Mouse (Mus musculus): ENCODE data around the gene Gps2.
"Not testable (repeated sequence)": the region's sequence is repeated elsewhere in the genome, so short reads cannot be mapped to it uniquely, and the experiment has no call there.

Gps2 gene

DNA sequence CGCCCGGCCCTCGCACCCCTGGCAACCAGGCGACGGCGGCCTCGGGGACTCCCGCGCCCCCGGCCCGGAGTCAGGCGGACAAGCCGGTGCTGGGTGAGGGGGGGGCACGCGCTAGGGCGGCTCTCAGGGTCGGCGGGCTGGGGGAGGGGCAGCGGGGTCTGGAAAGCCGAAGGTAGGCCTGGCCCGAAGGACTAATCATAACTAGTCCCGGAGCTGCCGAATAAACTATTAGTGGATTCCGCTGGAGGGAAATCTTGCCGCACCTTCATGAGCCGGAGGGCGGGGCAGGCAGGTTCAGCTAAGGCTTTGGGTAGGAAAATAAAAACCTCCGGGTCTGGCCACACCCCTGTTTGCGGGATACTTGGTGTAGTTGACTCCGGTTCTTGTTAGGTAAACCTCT is 22.5 kb downstream of the Gps2 start:
- DNase-seq (ENCODE audit: low read depth, low spot score) = no peak

DNA sequence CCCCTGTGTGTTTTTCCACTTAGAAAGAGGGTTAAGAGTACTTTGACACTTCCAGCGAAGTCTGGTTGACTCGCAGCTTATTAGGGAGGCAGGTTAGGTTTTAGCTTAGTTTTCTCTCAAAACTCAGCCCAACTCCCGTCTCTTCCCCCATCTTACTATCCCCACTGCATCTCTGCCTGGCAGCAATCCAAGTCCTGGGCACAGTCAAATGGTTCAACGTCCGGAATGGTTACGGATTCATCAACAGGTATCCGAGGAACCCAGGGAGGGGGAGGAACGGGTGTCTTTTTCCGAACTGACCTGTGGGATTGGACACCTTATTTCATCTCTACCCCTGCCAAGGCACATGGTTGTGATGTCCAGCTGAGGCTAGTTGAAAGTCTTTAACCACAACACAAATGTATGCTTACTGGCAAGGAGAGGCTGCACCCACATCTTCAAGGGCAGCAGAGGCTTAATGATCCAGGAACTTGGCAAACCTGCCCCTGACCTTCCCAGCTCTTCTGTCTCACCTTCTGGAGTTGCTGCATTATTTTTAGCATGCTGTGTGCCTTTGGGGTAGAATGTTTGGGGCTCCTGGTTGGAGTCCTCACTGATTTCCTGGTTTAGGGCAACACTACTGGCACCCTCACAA is 23.1 kb downstream of the Gps2 start:
- DNase-seq (ENCODE audit: low read depth, low spot score) = no peak

DNA sequence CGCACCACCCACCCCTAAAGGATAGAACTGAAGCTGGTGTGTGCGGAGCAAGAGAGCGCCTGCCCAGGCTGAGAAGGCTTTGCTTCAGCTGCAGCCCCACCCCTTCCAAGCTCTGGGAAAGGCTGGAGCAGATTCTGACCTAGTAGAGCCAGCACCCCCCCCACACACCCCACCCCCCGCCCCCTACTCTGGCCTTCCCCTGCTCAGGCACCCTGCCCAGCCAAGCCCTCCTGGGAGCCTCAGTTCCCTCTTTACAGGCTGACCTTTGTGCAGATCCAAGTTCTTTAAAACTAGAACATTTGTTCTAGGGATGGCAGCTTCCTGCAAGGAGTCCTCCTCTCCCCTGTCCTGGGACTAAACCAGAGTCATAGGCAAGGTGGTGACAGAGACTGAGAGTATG is 23.7 kb downstream of the Gps2 start:
- no peak for DNase-seq (ENCODE audit: low read depth, low spot score)

DNA sequence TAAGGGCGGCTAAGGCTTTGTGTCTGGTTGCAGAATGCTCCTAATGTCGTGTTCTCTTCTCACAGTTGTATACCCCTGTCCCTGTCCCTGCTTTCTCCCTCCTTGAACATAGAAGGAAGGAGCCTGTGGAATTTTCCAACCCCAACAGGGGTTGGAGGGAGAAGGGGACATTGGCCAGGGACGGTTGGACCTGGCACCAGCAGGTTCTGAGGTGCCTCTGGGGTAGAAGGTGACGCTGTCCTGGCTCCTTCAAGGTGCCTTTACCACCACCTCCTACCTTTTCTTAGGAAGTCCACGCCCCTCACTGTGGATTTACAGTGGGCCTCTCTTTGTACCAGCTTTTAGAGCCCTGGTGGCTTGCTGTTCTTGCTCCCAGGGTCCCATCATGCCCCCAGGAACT is 24.1 kb downstream of the Gps2 start:
- DNase-seq (ENCODE audit: low read depth, low spot score) = no peak

DNA sequence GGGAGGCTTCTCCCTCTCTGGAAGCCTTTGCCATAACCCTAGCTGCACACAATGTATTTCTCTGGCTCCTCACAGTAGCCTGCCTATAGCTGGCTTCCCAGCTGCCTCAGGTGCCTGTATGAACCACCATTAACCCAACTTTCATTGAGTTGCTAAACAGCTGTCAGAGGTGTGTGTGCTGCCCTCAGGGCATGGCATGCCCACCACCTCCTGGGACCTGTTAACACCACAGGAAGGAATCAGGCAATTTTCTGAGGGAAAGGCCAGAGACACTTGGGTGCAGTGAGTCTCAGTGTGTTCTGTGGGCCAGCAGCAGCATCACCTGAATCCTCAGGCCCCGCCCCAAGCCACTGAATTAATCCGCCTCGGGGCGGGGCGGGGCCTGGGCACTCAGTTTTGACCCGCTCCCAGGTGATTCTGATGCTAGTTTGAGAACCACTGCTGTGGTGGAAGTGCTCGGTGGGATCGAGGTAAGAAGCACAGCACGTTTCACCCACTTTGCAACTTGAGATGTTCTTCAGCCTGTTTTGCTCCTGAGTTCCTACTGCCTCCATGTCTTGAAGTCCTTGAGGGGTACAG is 24.8 kb downstream of the Gps2 start:
- no peak for DNase-seq (ENCODE audit: low read depth, low spot score)

DNA sequence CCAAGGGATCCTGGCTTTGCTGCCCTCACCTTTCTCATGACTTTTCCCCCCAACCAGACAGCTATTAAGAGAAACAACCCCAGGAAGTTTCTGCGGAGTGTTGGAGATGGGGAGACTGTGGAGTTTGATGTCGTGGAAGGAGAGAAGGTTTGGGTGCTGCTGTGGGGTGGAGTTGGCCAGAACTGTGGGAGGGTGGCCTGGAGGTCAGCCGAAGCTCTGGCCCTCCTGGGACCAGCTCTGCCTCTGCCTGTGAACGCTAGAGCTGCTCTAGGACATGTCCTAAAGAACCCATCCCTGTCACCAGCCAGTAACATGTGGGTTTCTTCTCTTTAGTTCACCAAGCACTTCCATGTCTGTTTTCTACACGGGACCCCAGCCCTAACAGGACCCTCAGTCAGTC is 25.5 kb downstream of the Gps2 start:
- no peak for DNase-seq (ENCODE audit: low read depth, low spot score)

DNA sequence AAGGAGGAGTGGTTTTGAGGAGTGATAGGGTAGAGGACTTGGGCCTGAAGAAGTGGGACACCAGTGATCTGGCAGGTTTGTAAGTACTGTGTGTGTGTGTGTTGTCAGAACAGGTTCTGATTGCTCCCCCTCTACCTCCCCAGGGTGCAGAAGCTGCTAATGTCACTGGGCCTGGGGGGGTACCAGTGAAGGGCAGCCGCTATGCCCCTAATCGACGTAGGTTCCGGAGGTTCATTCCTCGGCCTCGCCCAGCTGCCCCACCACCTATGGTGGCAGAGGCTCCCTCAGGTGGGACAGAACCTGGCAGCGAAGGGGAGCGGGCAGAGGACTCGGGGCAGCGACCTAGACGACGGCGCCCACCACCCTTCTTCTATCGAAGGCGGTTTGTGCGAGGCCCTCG is 26.0 kb downstream of the Gps2 start:
- DNase-seq (ENCODE audit: low read depth, low spot score) = no peak

DNA sequence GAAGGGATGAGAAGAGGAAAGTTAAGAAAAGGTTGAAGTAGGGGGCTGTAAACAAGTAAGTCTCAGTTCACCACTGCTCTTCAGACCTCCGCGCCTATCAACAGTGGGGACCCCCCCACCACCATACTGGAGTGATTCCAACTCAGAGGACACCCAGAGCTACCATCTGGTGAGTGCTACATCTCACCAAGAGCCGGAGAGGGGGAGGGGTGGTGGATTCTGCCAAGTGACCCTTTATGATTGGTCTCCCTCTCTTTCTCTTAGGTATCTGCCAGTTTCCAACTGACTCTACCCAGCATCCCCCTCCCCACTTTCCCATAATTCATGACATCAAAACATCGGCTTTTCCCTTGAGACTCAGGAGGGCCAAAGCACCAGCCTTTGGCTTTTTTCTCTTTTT is 27.3 kb downstream of the Gps2 start:
- no peak for DNase-seq (ENCODE audit: low read depth, low spot score)

DNA sequence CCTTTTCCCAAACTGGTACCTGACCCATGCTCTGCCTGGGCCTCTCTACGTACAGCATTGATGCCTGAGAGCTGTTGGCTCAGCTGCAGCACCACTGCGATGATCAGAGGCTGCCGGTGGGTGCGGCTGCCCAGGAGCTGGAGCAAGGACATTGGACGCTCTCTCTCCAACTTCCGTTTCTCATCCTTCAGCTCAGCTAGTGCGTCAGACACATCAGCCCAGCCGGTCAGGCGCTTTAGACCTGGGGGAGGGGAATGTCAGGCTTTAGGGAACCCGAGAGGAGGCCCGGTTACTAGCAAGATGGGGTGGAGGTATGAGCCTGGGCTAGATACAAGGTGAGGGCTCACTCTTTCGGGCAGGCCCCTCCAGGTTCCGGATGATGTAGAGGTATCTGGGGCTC is 31.5 kb downstream of the Gps2 start:
- DNase-seq (ENCODE audit: low read depth, low spot score) = no peak

DNA sequence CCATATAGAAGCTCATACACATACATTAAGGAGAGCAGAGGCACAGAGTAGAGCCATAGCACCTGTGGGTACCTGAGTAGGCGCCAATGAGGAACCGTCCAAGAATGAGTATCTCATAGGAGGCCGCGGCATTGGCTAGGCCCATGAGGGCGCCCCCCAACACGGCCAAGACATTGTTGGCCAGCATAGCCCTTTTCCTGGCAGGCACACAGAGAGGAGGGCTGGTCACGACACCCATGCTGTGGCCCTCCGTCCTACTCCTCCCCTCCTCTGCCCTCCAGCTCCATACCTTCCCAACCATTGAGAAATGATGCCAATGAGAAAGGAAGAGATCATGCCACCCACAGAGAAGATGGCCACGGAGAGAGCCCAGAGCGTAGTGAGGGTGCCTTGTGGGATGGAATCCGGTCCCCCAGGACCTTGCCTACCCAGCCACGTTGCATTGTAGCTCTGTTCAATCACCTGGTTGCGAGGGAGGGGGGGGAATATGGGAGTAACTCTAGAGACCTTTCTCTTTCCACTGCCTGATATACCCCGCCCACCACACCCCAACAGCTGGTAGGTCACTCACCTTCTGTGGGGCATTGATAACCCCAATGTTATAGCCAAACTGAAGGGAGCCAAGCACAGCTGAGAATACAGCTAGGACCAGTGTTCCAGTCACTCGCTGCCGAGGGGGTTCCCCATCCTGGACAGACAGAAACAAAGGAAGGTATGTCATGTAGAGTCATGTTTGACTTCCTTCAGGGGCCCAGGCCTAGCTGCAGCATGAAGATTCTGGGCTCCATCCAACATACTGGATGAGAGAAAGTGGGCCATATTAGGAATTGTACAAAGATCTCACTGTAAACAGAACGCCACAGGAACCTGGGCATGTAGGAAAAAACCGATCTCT is 32.6 kb downstream of the Gps2 start:
- no peak for DNase-seq (ENCODE audit: low read depth, low spot score)

DNA sequence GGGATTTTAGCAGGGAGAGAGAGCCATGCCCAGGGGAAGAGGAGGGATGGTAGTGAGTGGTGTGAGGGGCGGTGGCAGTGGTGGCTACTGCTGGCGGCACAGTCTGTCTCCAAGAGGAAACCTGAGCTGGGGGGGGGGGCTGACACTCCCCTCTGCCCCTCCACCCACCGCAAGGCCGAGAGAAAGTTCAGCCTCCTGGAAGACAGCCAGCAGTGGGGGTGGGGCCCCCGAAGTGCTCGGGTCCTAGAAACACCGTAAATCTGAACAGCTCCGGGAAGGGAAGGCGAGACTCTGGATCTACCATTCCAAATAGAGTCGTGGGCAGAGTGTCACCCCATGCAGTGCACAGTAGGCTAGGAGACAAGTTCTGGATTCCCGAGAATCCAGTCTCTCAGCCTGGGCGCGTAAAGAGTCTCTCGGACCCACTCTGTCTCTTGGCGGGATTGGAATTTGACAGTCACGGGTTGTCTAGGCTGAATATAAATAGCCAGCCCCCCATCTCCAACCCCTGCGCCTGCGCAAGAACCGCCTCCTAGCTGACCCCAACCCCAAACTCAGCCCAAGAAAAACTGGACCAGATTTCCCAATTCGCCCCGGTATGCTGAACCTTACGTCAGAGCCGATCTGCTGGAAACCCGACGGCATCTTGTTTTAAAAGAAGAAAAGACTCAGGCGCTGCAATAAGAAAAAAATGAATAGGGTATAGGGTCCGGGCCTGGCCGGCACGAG is 33.8 kb downstream of the Gps2 start:
- DNase-seq (ENCODE audit: low read depth, low spot score) = no peak

DNA sequence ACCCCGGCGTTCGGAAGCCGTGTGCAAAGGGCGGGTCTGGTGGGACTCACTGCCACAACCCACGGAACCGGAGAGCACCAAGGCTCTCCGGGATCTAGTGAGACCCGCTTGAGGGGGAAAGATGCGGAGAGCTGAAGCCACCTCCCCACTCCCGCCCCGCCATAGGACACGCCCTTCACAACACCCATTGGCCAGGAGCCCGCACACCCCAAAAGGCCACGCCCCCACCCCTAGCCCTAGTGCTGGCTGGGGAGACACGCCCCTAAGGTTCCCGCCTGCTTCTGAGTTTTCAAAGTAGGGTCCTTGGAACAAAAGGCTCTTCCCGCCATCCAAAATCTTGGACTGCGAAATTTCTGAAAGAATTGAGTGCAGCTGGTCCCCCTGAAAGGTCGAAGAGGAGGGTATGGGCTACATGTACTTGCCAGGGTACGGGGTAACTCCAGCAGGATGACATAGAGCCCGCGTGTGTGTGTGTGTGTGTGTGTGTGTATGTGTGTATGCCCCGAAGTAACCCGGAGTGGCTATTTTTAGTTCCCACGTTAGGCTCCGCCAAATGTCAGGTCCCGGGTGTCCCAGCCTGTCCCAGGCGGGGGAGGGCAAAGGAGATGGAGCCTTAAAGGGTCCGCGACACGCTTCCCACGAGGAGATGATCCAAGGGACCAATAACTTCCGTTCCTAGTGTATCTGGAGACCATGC is 34.5 kb downstream of the Gps2 start, which contains the start of gene Slc2a4:
Gene Slc2a4 (minus strand): TSS at position 123 of the 697 bp plus-strand sequence.
- DNase-seq (ENCODE audit: low read depth, low spot score) = peak; percentile 57

DNA sequence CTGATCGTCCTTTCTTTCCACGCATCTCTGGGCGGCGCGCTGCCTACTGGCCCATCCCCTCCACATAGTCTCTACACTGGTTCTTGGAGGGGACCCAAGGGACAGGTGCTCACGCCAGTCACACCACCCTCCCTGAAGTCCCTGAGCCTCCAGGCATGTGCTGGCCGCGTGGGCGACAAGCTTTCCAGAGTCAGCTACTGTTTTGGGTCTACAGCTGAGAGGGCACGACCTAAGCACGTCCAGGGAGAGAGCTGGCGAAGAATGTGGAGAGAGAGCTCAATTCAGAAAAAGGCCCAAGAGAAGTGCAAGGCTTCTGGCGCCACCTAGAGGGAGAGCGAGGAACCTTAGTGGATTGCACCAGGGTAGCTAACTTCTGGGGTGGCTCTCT is 35.1 kb downstream of the Gps2 start:
- peak; percentile 81 for DNase-seq (ENCODE audit: low read depth, low spot score)

DNA sequence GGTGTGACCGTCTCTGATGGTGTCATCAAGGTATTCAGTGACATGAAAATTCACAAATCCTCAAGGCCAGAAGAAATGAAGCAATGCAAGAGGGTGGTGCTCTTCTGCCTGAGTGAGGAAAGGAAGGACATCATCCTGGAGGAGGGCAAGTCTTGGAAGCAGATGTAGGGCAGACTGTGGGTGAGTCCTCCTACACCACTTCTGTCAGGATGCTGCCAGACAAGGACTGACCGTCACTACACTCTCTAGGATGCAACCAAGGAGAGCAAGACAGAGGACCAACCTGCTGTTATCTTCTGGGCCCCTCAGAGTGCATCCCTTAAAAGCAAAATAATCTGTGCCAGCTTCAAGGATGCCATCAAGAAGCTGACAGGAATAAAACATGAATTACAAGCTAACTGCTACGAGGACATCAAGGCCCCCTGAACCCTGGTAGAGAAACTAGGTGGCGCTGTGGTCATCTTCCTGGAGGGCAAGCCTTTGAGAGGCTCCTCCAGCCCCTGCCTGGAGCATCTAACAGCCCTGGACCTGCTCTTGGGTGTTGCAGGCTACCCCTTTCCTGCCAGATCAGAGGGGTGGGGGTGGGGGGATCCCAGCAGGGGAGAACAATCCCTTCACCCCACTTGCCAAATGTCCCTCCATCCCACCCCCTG is 37.2 kb downstream of the Gps2 start:
- no peak for DNase-seq (ENCODE audit: low read depth, low spot score)

DNA sequence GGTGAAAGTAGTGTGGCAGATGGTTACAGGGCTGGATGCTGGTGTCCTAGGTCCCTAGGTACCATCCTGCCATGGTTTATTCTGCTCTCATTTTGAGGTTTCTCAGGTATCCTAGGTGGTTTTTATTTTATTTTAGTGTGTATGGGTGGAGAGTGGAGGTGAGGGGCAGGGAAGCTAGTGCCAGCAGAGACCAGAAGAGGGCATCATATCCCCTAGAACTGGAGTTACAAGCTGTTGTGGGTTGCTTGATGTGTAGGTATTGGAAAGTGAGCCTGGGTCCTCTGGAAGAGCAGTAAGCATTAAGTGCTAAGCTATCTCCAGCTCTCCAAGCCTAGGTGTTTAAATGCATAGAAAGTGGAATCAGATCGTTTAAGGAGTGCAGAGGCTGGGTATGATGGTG is 38.6 kb downstream of the Gps2 start:
- no peak for DNase-seq (ENCODE audit: low read depth, low spot score)

DNA sequence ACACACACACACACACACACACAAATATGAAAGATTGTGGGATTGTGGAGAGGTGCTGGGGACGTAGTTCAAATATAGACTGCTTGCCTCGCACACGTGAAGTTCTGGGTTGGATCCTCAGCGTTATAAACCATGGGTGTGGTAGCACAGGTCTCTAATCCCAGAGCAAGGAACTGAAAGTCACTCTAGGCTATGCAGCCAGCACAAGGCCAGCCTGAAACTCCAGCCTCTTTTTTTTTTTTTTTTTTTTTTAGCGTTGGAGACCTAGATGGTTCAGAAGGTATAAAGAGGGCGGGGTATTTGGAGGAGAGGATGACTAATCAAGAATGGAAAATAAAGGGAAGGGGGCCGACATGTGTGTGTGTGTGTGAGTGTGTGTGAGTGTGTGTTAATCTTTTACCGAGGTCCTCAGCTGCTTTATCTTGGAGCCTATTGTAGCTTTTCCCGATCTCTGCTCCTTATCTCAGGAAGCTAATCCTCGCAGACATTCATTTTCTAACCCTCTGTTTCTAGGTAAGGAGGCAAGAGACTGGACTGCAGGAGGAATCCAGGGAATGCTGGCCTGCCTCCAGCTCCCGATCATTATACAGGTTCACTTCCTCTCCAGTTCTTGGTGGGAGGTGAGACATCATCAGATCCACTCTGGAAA is 39.7 kb downstream of the Gps2 start:
- DNase-seq (ENCODE audit: low read depth, low spot score) = no peak

DNA sequence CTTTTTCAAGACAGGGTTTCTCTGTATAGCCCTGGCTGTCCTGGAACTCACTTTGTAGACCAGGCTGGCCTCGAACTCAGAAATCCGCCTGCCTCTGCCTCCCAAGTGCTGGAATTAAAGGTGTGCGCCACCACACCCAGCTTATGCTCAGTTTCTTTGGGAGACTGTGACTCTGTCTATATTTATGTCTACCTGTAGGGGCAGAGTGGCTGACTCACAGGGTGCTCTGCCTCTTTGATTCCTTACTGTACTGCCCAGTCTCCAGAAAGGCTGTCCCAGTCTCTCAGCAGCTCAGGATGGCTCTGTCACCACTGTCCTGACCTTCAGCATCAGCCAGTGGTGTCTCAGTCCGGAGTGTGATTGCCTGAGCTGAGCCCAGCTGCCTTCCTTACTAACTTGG is 41.9 kb downstream of the Gps2 start:
- DNase-seq (ENCODE audit: low read depth, low spot score) = not testable (repeated sequence)

DNA sequence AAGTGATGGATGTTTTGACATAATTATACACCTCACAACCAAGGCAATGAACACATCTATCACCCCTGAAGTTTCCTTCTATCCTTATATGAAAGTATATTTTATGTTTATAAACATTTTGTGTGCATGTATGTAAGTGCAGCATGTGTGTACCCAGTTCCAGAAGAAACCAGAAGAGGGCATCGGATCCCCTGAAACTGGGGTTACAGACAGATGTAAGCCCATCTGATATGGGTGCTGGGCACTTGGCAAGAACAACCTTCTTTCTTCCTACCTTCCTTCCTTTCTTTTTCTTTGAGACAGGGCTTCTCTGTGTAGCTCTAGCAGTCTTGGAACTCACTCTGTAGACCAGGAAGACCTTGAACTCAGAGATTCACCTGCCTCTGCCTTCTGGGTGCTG is 42.5 kb downstream of the Gps2 start:
- no peak for DNase-seq (ENCODE audit: low read depth, low spot score)

DNA sequence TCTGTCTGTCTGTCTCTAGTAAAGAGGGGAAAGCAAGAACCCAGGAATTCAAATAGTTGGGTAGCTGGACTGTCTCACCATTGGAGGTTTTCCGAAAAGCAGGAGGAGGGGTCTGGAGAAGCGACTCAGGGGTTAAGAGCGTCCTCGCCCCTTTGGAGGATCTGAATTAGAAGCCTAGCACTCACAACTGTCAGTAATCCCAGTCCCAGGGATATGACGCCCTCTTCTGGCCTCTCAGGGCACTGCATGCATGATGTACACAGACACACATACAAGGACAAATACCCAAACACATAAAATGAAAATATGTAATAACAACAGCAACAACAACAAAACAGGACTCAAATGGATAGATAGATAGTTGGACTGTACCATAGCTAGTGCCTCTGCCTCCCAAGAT is 46.9 kb downstream of the Gps2 start:
- DNase-seq (ENCODE audit: low read depth, low spot score) = no peak

DNA sequence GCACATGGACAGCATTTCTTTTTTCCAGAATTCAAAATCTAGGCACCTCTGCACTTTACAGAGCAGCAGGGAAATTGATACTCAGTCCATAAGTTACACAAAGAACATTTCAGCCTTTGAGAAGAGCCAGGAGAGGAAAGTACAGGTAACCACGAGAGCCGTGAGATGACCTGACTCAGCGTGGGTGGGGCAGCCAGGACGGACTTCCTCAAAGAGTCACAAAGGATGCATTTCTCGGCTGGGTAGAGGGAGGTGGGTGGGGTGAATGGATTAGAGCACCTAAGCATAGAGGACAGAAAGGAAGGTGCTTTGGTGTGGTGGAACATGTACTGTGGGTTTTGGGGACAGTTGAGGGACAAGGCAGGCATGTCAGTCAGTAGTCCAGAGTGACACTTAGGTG is 48.2 kb downstream of the Gps2 start:
- DNase-seq (ENCODE audit: low read depth, low spot score) = no peak
